Mouse (Mus musculus) layer of hippocampus, postnatal 25 days (tissue): Measurements from ENCODE around the gene Oaz1. TPM values are rescaled to one million over a fixed set of nuclear protein-coding genes. Genes with fewer than 3 reads are reported as not detected.

Source experiments
- DNase-seq, 2 experiments: peaks; one replicate each; pipeline ENCODE4 v3.0.0; 2022; ENCODE audit warnings: mixed read lengths in 2 of 2, low spot score in 1 of 2; ENCODE audit errors: extremely low spot score in 1 of 2
- total RNA-seq, 2 experiments: library from RNA; stranded (reverse); gene quantifications; 2 replicates each; pipeline ENCODE4 v1.2.3; 2021

The Oaz1 gene
- total RNA-seq, result 100 to 1,000 TPM; 491 to 550 TPM

DNA sequence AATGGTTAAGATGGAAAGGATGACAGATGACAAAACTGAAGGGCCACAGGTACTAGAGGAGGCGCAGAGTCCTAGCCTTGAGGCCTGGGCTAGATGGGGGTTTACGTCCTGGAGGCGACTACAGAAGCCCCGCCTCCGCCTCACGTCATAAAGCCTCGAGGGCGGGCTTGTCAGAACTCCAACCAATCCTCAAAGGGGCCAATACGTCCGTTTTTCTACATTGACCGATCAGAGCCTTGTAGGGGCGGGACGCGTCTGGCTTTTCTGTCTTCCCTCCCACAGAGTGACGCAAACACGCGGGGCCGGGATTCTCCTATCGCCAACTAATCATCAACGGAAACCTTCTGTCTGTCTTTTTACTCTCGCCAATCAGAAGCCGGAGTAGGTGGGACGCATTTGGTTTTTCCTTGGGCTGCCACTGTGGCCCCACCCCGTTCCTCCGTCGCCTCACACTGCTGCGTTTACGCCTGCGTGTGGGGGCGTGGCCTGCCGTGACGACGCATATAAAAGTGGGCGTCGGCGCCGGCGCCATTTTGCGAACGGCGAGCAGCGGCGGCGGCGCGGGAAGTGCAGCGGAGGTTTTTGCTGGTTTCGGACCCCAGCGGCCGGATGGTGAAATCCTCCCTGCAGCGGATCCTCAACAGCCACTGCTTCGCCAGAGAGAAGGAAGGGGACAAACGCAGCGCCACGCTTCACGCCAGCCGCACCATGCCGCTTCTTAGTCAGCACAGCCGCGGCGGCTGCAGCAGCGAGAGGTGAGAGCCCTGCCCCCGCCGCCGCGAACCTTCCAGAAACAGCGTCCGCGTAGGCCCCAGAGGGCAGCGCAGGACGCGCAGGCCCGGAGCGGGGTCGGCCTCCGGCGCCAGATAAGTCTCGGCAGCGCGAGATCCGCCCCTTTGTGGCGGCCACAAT is at the start of gene Oaz1:
Gene Oaz1 (plus strand): TSS at position 506 of the 912 bp plus-strand sequence.
- peak; percentile 93 to 94 for DNase-seq

DNA sequence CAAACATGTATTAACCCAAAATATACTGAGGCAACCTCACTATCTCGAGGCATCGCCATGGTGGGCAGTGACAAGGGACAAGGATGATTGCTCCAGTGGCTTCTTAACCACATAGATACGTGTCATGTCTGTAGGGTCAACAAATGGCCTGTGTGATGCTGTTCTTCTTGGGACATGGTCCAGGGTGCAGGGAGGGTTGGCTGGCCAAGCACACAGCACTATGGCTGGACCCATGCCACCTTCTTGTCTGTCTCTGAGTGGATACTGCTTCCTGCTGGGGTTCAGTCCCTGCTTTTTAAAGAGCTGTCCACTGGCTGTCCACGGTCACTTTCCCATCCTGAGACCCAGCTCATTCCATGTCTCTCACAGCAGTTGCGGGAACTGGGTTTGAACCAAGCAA is 49.3 kb upstream of the Oaz1 start:
- no peak for DNase-seq

DNA sequence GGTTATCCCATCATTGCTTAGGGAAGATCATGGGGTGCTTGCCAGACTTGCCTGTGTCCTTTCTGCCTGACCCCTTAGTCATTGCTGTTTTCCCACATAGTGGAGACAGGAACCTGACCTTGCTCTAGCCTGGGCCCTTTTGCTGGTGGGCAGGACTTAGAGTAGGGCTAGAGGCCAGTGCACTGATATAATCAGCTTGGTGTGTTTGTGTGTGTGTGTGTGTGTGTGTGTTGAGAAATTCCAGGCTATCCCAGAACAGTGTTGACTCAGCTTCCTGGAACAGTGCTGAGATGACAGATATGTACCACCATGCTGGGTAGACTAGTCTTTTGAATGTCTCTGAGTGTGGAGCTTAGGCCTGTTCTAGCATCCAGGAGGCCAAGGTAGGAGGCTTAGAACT is 46.9 kb upstream of the Oaz1 start:
- DNase-seq, result no peak

DNA sequence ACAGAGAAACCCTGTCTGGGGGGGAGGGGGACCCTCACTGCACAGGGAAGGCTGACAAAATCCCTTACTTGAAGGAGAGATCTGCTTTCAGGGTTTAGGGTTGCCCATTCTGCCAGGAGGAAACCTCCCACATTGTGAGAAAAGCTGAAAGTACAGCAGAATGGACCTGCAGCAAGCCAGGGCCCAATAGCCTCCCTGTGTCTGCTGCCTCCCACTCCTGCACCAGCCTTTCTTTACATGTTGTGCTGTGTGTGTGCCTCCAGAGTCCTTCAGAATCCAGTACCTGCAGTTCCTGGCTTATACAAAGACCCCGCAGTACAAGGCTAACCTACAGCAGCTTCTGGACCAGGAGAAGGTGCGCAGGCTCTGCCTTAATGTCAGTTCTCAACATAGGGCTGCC is 42.2 kb upstream of the Oaz1 start:
- no peak for DNase-seq

DNA sequence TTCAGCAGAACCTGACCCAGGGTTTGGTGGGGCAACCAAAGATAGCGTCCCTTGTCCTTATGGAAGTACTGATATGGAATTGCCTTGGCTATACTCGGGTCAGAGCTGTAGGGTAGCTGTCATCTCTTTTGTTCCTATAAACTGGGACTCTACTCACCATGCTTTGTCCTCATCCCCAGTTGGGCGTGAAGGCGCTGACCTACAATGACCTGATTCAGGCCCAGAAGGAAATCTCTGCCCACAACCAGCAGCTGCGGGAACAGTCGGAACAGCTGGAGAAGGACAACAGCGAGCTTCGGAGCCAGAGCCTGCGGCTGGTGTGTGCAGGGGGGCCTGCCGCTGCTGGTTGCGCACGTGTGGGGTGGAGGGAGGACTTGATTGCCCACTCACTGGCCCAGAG is 41.6 kb upstream of the Oaz1 start:
- DNase-seq, result no peak

DNA sequence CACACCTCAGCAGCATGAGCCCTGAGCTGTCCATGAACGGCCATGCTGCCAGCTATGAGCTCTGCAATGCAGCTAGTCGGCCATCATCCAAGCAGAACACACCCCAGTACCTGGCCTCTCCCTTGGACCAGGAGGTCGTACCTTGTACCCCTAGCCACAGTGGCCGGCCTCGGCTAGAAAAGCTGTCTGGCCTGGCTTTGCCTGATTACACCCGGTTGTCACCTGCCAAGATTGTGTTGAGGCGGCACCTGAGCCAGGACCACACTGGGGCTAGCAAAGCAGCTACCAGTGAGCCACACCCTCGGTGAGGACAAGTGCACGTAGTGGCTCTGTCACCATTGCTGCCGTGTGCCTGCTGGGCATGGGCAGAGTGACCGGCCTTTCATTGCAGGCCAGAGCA is 40.5 kb upstream of the Oaz1 start:
- no peak for DNase-seq

DNA sequence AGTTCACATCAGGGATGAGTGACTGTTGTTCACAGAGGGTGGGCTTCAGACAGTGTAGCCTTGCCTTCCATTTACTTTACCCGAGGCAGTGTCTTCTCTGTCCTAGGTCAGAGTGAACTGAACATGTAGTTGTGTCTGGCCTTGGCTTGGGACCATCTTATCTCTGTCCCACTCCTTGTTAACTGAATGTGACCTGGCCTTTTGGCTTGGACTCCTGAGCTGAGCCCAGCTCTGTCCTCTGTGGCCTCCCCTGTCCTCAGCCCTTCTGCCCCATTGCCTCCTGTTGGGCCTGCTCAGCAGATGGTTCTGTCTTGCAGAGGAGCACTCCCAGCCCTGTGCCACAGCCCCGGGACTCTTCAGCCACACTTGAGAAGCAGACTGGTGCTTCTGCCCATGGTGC is 38.9 kb upstream of the Oaz1 start:
- no peak for DNase-seq

DNA sequence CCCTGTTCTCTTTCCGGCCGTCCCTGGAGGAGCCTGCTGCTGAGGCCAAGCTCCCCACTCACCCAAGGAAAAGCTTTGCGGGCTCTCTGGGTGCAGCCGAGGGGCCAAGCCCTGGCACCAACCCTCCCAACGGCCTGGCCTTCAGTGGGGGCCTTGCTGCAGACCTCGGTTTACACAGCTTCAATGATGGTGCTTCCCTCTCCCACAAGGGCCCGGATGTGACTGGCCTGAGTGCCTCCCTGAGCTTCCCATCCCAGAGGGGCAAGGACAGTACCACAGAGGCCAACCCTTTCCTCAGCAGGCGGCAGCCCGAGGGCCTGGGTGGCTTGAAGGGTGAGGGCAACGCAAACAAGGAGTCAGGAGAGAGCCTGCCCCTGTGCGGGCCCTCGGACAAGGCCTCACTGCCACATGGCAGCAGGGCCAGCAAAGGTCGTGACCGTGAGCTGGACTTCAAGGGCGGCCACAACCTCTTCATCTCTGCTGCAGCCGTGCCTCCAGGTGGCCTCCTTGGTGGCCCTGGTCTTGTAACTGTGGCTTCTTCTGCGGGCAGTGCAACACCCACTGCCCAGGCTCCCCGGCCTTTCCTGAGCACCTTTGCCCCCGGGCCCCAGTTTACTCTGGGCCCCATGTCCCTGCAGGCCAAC is 35.6 kb upstream of the Oaz1 start:
- DNase-seq, result no peak

DNA sequence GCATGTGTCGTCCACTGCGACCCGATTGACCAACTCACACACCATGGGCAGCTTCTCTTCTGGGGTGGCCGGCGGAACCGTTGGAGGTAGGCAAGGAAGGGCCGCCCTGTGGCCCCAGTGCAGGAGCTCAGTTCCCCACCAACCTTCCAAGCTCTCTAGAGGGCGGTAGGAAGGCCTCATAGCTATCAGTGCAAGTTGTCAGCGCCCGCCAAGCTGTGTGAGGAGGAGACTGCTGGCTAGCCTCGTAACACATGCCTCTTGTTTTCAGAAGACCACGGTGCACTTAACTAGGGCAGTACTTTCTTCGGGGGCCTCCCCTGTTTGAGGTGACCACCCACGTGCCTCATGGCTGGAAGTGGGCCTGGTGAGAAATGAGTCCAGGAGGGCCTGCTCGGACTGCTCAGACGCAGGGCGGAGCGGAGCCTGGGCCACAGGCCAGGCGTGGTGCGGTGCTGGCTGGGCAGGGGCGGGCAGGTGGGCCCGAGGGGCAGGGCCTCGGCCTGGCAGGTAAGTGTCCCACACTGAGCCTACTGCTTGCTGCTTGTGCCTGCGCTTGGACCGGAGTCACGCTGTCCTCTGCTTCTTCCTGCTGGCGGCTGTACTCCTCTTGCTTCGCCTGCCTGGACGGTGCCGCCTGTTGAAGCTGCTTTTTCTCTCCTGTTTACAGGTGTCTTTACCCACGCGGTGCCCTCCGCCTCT is 34.8 kb upstream of the Oaz1 start:
- no peak for DNase-seq

DNA sequence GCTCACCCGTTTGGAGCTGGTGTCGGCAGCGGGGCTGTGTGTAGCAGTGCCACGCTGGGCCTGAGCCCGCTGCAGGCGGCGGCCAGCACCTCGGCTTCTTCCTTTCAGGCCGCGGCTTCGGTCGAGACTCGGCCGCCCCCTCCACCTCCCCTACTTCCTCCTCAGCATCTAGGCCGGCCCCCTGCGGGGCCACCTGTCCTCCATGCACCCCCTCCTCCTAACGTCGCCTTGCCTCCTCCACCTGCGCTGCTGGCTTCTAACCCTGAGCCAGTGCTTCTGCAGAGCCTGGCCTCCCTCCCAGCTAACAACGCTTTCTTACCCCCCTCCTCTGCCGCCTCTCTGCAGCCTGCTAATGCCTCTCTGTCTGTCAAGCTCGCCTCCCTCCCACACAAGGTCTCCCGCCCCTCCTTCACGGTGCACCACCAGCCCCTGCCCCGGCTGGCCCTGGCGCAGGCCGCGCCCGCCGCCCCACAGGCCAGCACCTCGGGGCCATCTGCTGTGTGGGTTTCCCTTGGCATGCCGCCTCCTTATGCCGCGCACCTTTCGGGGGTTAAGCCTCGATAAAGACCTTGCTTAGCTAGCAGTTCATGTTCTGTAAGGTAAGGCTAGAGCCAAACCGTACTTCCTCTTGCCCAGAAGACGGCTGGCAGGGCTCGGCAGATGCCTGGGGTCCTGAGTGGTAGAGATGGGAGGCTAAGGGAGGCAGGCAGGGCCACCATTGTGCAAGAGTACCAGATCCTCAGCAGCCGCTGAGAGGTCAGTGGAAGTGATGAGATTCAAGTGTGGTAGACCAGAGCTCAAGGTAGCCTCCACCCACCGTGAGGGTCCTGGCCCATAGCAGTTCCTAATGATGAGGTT is 34.1 kb upstream of the Oaz1 start:
- no peak for DNase-seq

DNA sequence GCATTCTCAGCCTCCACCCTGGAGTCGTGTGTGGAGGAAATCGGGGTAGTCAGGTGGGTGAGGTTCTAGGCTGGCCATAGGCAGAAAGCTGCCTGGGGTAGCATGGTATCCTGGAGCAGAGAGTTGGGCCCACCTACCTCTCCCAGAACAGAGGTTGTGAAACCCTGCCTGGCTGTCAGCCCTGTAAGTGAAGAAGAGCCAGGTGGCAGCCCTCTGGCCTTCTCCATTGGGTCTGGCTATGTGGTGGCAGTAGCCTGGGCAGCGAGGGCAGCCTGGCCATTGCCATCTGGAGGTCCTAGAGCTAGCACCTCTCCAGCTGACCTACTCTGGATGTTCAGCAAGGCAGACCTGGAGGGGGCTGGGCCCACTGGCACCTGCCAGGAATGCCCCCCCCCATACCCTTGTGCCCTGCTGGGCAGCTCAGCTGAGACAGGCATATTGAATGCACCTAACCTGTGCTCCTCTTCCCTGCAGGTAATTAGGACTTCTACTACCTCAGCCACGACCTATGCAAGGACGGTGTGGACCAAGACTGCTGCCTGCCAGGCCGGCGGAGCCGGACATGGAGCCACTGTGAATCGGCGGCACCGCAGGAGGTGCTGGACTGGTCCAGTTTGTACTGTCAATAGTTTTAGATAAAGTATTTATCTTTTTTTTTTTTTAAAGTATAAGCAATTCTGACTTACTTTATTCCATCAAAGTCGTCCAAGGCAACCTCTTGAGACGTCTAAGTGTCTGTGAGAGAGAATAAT is 33.2 kb upstream of the Oaz1 start:
- no peak for DNase-seq

DNA sequence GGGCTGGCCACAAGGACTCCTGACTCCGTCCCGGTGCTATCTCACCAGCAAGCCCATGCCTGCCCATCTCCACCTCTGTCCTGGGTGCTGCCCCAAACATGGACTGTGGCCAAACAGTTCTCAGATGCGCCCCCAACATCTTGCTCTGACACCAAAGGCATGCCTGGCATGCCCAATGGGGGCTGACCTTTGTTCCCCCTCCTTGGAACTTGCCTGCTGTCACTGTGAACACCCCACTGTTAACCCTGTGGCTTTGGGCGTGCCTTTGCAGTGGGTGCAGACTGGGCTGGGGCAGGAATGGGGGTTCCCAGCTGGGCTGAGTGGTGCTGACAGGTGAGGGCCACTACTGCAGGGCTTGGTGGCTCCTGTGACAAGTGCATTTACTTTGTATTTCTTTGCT is 32.7 kb upstream of the Oaz1 start:
- no peak for DNase-seq

DNA sequence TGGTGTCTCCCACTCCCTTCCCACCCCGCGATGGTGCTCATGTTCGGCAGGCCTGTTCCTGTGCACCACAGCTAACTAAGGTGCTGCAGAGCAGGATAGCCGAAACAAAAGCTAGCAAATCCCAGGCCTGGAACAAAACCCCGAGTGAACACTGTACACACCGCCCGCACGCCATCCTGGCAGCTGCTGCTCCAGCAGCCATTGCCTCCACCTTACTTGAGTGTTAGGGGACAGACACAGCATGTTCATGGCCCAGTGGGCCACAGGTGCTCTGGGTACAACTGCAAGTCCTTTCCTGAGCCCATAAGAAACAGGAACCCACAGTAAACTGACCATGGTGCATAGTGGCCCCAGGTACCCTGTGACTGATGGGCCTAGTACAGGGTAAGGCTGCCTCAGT is 31.7 kb upstream of the Oaz1 start:
- no peak for DNase-seq

DNA sequence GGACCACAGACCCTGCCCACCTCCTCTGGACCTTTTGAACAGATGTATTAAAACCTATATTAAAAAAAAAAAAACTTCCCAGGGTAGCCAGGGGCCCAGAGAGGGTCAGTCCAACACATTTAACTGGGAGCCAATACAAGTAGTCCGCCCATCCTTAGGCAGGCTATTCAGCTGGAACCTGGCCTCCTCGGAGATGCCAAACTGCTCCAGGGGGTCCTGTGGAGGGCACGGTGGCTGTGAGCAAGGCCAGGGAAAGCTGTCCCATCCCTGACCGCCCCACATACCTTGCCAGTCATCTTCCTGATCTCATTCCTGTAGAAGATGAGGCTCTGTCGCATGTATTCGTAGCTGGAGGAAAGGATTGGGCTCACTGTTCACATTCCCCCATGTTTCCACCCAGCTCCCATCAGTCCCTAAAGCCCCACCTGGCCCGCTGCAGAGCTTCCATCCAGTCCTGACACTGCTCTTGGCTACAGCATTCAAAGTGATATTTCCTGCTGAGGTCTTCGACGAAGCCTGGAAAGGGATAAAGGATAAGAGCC is 30.1 kb upstream of the Oaz1 start:
- no peak for DNase-seq

DNA sequence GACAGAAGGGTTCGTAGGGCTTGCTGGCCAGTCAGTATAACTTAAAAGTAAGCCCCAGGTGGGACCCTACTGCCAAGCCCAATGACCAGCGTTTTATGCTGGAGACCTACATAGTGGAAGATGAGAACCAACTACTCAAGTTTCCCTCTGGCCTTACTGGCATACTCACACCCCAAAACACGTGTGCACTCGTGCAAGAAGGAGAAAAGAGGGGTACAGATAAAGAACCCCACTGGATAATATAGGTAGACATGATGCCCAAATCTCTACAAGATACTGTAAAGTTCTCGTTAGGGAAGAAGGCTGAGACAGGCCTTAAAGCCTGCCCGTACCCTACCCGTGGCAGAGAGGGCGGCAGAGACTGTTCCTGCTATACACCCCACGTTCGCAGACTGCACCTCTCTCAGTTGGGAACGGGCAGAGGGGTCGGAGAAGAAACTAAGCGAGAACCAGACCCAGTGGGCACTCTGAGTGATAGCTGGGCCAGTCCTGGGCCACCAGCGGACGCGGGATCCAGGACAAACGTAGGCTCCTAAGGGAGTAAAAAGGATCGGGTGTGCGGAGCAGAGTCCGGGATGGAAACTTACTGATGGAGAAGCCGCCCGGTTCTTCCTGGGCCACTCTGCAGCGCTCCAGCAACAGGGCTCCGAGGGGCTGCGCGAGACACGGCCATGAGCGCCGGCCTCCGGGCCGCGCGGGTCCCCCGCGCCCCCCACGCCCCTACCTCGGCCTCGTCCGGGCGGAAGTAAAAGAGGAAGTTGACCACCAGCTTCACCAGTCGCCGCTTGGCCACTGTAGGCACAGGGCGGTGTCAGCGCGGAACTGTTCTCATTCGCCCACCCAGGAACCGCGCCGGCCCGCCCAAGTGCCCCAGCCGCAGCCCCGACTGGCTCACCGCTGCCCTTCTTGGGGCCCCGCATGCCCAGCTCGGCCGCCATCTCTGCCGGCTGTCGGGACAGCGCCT is 29.0 kb upstream of the Oaz1 start:
- DNase-seq, result no peak

DNA sequence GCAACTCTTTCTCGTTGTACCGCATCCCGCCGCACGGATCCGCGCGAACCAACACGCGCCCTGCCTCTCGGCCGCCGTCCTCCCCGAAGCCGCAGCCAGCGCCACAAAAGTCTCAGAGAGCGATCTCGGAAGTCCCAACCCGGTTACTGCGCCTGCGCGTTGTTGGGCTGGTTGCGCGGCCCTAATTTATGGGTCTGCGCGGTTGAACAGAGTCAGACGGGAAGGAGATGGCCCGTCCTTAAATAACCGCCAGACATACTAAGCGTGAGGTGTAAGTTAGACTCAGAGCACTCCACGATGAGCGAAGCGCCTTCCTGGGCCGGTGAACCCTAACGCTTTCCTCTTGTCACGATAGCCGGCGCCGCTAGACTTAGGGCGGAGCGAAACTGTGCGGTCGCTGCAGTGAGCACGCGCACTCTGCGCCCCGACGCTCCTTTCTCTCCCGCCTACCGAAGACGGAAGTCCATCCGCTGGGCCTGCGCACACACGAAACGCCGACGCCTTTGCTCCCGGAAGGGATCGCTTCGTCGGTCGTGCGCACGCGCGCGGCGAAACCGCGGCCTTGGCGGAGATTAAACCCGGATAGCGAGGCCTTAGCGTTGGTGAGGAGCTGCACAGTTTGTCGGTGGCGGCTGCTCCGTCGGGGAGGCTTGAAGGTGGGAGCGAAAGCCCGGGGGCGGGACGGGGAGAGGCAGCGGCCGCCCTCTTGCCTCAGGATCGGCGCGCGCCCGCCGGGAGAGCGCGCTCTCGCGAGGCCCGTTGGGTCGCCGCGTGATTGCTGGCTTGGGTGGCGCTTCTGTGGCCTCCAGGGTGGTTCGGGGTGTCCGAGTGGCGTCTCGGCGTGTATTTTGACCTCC is 28.1 kb upstream of the Oaz1 start, which contains the start of the genes Sf3a2 and Plekhj1:
Gene Sf3a2 (plus strand): TSS at position 49 of the 857 bp plus-strand sequence.
Gene Plekhj1 (minus strand): TSS at position 477 of the 857 bp plus-strand sequence.
- peak; percentile 98 for DNase-seq

DNA sequence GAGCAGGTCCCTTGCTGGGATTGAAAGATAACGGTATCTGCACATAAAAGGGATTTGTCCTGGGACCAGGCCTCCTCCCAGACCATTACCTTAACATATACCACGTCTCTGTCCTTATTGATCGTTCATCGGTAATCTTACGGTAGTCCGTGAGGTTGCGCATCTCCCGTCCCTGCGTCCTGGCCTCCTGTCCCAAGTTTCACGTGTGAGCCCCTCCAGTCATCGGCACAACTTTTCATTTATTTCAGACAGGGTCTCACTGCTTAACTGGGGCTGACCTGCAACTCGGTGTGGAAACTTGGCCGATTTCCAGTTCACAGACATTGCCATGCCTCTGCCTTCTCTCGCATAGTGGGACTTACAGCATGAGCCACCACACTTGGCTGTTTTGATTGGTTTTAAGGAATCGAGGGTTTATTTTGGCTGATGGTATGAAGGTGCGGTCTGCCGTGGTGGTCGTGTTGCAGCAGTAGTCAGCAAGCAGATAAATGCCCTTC is 27.3 kb upstream of the Oaz1 start:
- no peak for DNase-seq
